Mouse (Mus musculus) small intestine, adult 2 months (tissue): ENCODE measurements around the gene Fli1. TPM values are rescaled to one million over a fixed set of nuclear protein-coding genes. Genes with fewer than 3 reads are reported as not detected.

Experiments used
- H3K27ac ChIP-seq: fragments of 200-500 bp; 2 replicates; pipeline ENCODE4 v1.5.1; 2012; ENCODE audit warnings: low read depth, low read length, control low read depth, inconsistent platforms; ENCODE audit not compliant: insufficient read depth
- H3K27me3 ChIP-seq: fragments of 200-500 bp; 2 replicates; pipeline ENCODE4 v1.6.1; 2012; ENCODE audit warnings: mild to moderate bottlenecking, moderate library complexity, low read length, inconsistent platforms; ENCODE audit not compliant: control insufficient read depth, insufficient read depth
- H3K36me3 ChIP-seq: fragments of 200-500 bp; 2 replicates; pipeline ENCODE4 v1.6.1; 2012; ENCODE audit warnings: mild to moderate bottlenecking, low read length, control low read depth, inconsistent platforms; ENCODE audit not compliant: control insufficient read depth, insufficient read depth
- H3K4me1 ChIP-seq: fragments of 200-500 bp; 2 replicates; pipeline ENCODE4 v1.6.1; 2012; ENCODE audit warnings: low read length, inconsistent platforms, mixed read lengths; ENCODE audit not compliant: control insufficient read depth, insufficient read depth, insufficient read length
- H3K4me3 ChIP-seq: fragments of 200-500 bp; 2 replicates; pipeline ENCODE4 v1.5.1; 2012; ENCODE audit warnings: low read depth, mild to moderate bottlenecking, control low read depth, inconsistent platforms, low read length, moderate library complexity
- CTCF ChIP-seq: fragments of 200-500 bp; IDR thresholded peaks from 2 replicates; pipeline ENCODE4 v1.5.1; 2012; ENCODE audit warnings: low read depth, mild to moderate bottlenecking, control low read depth, inconsistent platforms, low read length, moderate library complexity, mixed read lengths; ENCODE audit not compliant: insufficient replicate concordance, insufficient read length; ENCODE audit errors: extremely low read depth
- POLR2A ChIP-seq: fragments of 200-500 bp; IDR thresholded peaks from 2 replicates; pipeline ENCODE4 v1.6.1; 2012; ENCODE audit warnings: low read depth, mild to moderate bottlenecking, control low read depth, inconsistent platforms, low read length, moderate library complexity
- WGBS: fragments of 180-500 bp; shearing (Covaris S2); methylation state at CpG from one replicate; pipeline ENCODE4 v1.1.7; 2018; 5-methylcytosine and 5-hydroxymethylcytosine counted together
- polyA plus RNA-seq: library from polyadenylated mRNA; depleted of rRNA; stranded (reverse); fragments of >200 nt; gene quantifications from 2 replicates; pipeline ENCODE4 v1.2.3, GENCODE M21; 2012

Gene Fli1
- polyA plus RNA-seq, 1 experiment = 3.1 TPM

DNA sequence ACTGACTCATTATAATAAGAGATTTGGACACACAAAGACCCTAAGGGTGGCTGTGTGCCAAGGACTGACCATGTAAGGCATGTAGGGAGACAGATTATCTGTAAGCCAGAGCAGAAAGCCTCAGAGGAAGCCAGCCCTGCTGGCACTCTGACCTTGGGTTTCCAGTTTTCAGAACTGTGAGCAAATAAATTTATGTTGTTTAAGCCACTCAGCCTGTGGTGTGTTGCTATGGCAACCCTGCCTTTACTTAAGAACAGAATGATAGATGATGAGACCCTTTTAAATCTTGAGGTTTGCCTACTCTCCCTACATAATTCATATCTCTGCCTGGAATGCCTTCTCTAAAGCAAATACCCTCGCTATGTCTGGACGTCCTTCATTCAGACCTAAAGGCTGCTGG is 64.6 kb downstream of the Fli1 start:
- 0 out of 2 replicates have a peak, but pooled peaks cover 3% of the 10 kb centered on the region for H3K36me3 ChIP-seq
- H3K4me1 ChIP-seq = no peaks in the 10 kb centered on the region
- 23% methylated on average over 2 of the region's 2 CpGs for WGBS
- no peak for TF ChIP-seq CTCF
- no peak for TF ChIP-seq POLR2A
- no peak overlapping the region for H3K4me3 ChIP-seq
- H3K27ac ChIP-seq = no peak overlapping the region
- H3K27me3 ChIP-seq = no peaks in the 10 kb centered on the region

DNA sequence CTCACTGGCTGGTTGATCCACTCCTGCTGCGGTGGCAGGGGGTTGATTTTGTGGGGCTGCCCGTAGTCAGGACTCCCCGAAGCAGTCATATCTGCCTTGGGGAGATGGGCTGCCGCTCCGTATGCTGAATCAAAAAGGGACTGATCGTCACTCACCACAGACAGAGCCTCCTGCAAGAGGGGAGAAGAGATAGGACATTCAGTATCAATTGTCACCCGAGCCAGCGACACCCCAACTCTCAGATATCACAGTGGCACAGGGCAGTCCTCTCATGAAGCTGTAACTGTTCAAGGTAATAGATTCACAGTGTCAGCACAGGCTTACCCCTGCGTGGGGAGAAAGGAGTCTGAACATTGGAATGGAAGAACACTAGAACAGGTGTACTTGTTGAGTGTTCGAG is 66.1 kb downstream of the Fli1 start:
- Histone ChIP-seq H3K36me3 (0 out of 2 replicates have a peak, but pooled peaks cover 3% of the 10 kb centered on the region), H3K4me1 (no peaks in the 10 kb centered on the region), H3K27ac (no peak overlapping the region), H3K27me3 (no peaks in the 10 kb centered on the region), H3K4me3 (no peak overlapping the region)
- no peak for TF ChIP-seq POLR2A
- TF ChIP-seq CTCF = no peak
- 82% methylated on average over 10 of the region's 10 CpGs for WGBS

- TF ChIP-seq POLR2A (no peak), CTCF (no peak)
- Histone ChIP-seq H3K27me3 (no peaks in the 10 kb centered on the region), H3K36me3 (0 out of 2 replicates have a peak, but pooled peaks cover 3% of the 10 kb centered on the region), H3K27ac (no peak overlapping the region), H3K4me1 (no peaks in the 10 kb centered on the region), H3K4me3 (no peak overlapping the region)
- WGBS = 66% methylated on average over 10 of the region's 10 CpGs
These were observed 67.9 kb downstream of the Fli1 start for GRCm38 (mm10) chr9:32474621-32475390.

DNA sequence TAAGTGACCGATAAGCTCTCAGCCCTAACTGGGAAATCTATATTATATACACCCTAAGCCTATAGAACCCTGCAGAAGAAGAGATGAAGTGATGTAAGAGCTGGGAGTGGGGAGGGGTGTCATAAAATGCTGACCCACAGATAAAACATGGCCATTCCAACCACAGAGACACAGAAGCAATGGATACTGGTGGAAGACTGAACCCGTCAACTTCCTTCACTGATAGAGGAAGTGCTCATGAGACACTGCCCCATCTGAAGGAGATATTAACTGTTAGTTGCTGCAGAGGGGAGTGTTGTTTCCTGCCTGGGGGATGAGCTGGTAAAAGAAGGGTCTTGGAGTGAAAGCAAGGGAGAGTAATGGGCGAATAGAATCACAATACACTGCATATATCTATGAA is 70.3 kb downstream of the Fli1 start:
- Histone ChIP-seq H3K27ac (no peak overlapping the region), H3K4me1 (no peaks in the 10 kb centered on the region), H3K27me3 (no peaks in the 10 kb centered on the region), H3K4me3 (no peak overlapping the region), H3K36me3 (0 out of 2 replicates have a peak, but pooled peaks cover 3% of the 10 kb centered on the region)
- TF ChIP-seq POLR2A (no peak), CTCF (no peak)
- 70% methylated on average over 3 of the region's 3 CpGs for WGBS

GRCm38 (mm10) chr9:32469123-32469751 is 73.4 kb downstream of the Fli1 start:
- H3K27me3 ChIP-seq = no peaks in the 10 kb centered on the region
- H3K36me3 ChIP-seq = peaks cover 3% of the 10 kb centered on the region; the same call in 1 of the 2 replicates
- 88% methylated on average over 8 of the region's 8 CpGs for WGBS
- no peaks in the 10 kb centered on the region for H3K4me1 ChIP-seq
- no peak overlapping the region for H3K4me3 ChIP-seq
- no peak overlapping the region for H3K27ac ChIP-seq
- TF ChIP-seq POLR2A = no peak
- TF ChIP-seq CTCF = no peak

DNA sequence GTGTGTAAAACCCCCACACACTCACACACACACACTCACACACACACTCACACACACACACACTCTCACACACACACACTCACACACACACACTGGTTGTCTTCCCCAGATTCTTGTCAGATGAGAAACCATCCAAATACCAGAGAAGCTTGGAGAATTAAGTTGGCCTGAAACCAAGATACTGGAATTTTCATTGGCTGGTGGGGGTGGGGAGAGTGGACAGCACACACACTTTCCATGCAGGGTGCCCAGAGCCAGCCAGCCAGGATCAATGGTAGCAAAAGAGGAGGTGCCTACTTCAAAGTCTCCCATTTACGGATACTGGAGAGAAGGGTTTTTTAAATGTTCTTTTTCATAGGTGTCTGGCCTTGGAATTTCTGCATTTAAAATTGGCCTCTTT is 74.3 kb downstream of the Fli1 start:
- Histone ChIP-seq H3K4me3 (no peak overlapping the region), H3K36me3 (peaks cover 3% of the 10 kb centered on the region; the same call in 1 of the 2 replicates), H3K4me1 (no peaks in the 10 kb centered on the region), H3K27ac (no peak overlapping the region), H3K27me3 (no peaks in the 10 kb centered on the region)
- no peak for TF ChIP-seq POLR2A
- no peak for TF ChIP-seq CTCF
- 70% methylated on average over 1 of the region's 1 CpGs for WGBS

DNA sequence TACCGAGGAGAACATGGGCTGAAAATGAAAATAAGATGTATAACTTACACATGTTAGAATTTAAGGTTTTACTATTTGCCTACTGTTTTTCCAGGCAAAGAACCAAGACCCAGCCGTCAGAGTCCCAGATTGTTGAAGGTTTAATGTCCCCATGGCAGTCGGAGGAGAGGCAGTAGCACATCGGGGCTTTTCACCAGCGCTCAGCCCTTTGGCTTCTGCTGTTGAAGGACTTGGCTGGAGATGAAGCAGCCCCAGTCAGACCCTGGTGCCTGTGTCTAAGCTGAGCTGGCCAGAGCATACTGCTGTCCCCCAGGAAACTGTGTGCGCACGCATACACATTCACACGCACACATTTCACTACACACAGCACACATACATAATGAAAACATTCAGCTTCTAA is 75.2 kb downstream of the Fli1 start:
- no peak for TF ChIP-seq CTCF
- no peak for TF ChIP-seq POLR2A
- WGBS = 87% methylated on average over 8 of the region's 8 CpGs
- no peaks in the 10 kb centered on the region for H3K4me1 ChIP-seq

More for the DNA sequence above, 75.2 kb downstream of the Fli1 start:
- H3K27ac ChIP-seq = no peak overlapping the region
- H3K36me3 ChIP-seq = peaks cover 3% of the 10 kb centered on the region; the same call in 1 of the 2 replicates
- H3K4me3 ChIP-seq = no peak overlapping the region
- H3K27me3 ChIP-seq = no peaks in the 10 kb centered on the region
